In genomic region chr3:61467158-61467557, GRCm38 (mm10) we compare ENCODE assay signal across 9 mouse cellular contexts.
A peak's percentile ranks its signal among the peaks of the same experiment; 100 is the strongest.
DNase-seq lines count a peak whose midpoint lies in the region; ATAC-seq and TF ChIP-seq lines count a peak whose summit lies in the region.
"Had no signal": no experiment of that assay in that cellular context is flagged by ENCODE, and none has a peak within 500 bp of the region (broad histone marks: within the 10 kb centered on the region; RNA-seq: fewer than 3 reads in every experiment).

No protein-coding gene starts in this region.

- intact Hi-C loops in heart, adult 2 months (cut with DNase I): no loop called here

- no peaks in the 10 kb centered on the region for H3K36me3 ChIP-seq in heart, adult 2 months (ENCODE audit: control insufficient read depth, insufficient read depth, low read length)
- H3K36me3 ChIP-seq in spleen, adult 2 months (ENCODE audit: control insufficient read depth, insufficient read depth, low read length): no peaks in the 10 kb centered on the region
- H3K36me3 ChIP-seq in embryonic facial prominence, embryonic 10.5 days (replicated peaks): no peaks in the 10 kb centered on the region
- H3K36me3 ChIP-seq in limb, embryonic 11.5 days (ENCODE audit: control insufficient read depth, insufficient read depth, low read length): no peaks in the 10 kb centered on the region
- no peaks in the 10 kb centered on the region for H3K36me3 ChIP-seq in splenic B cell, adult 2 months (ENCODE audit: control insufficient read depth, insufficient read depth, low read length, poor library complexity, severe bottlenecking)
- H3K36me3 ChIP-seq: limb, embryonic 12.5 days had no signal

- ATAC-seq in limb, embryonic 11.5 days (ENCODE audit: insufficient number of reproducible peaks, low FRiP score, low TSS enrichment, low read depth): no peak

- H3K27ac ChIP-seq in heart, adult 2 months: no peak overlapping the region
- no peak overlapping the region for H3K27ac ChIP-seq in spleen, adult 2 months (ENCODE audit: insufficient read depth, low read length)
- no peak overlapping the region for H3K27ac ChIP-seq in embryonic facial prominence, embryonic 10.5 days (replicated peaks)
- H3K27ac ChIP-seq in limb, embryonic 11.5 days (replicated peaks; ENCODE audit: low read depth, low read length): no peak overlapping the region
- H3K27ac ChIP-seq: limb, embryonic 12.5 days had no signal

- 26% methylated on average over 3 of the region's 3 CpGs for WGBS in heart, adult 2 months
- 41% methylated on average over 3 of the region's 3 CpGs for WGBS in spleen, adult 2 months
- 34% methylated on average over 3 of the region's 3 CpGs for WGBS in embryonic facial prominence, embryonic 10.5 days
- WGBS in limb, embryonic 11.5 days: 30% methylated on average over 3 of the region's 3 CpGs

- H3K27me3 ChIP-seq in heart, adult 2 months (ENCODE audit: control insufficient read depth, insufficient read depth, low read length): no peaks in the 10 kb centered on the region
- no peaks in the 10 kb centered on the region for H3K27me3 ChIP-seq in spleen, adult 2 months (ENCODE audit: control insufficient read depth, insufficient read depth, low read length)
- H3K27me3 ChIP-seq in embryonic facial prominence, embryonic 10.5 days (replicated peaks; ENCODE audit: low read depth, poor library complexity, severe bottlenecking): no peaks in the 10 kb centered on the region
- H3K27me3 ChIP-seq in limb, embryonic 11.5 days (ENCODE audit: control insufficient read depth, insufficient read depth, low read length): no peaks in the 10 kb centered on the region
- no peaks in the 10 kb centered on the region for H3K27me3 ChIP-seq in splenic B cell, adult 2 months (ENCODE audit: control insufficient read depth, insufficient read depth, low read length, poor library complexity, severe bottlenecking)
- H3K27me3 ChIP-seq: limb, embryonic 12.5 days had no signal

- H3K4me2 ChIP-seq in limb, embryonic 11.5 days (ENCODE audit: low read depth, severe bottlenecking): no peak overlapping the region
- H3K4me2 ChIP-seq: limb, embryonic 12.5 days had no signal

- H3K79me2 ChIP-seq in heart, adult 2 months (replicated peaks; ENCODE audit: control insufficient read depth, insufficient read depth, low read length): no peaks in the 10 kb centered on the region

- no peaks in the 10 kb centered on the region for H3K9me3 ChIP-seq in embryonic facial prominence, embryonic 10.5 days
- no peaks in the 10 kb centered on the region for H3K9me3 ChIP-seq in limb, embryonic 11.5 days (ENCODE audit: control insufficient read depth, low read length)
- H3K9me3 ChIP-seq: limb, embryonic 12.5 days had no signal

- DNase-seq in heart, adult 2 months: no peak
- no peak for DNase-seq in heart, adult 8-10 months (ENCODE audit: low spot score)
- DNase-seq in spleen, adult 2 months (ENCODE audit: low read depth in 1 of 2, low spot score in 2 of 2): no peak
- no peak for DNase-seq in spleen, postnatal 4 days (ENCODE audit: low spot score in 2 of 2)
- peak; percentile 39 for DNase-seq in embryonic facial prominence, embryonic 10.5 days (ENCODE audit: low spot score)
- DNase-seq in limb, embryonic 11.5 days (ENCODE audit: low spot score): peak; percentile 39
- peak; percentile 43 for DNase-seq in splenic B cell, adult 2 months (ENCODE audit: low read depth, low spot score)
- no peak for DNase-seq in cerebellum, adult 11 months

- TF ChIP-seq POLR2A in heart, adult 2 months (IDR thresholded peaks at IDR 0.05; ENCODE audit: insufficient read depth, low read depth, low read length): no peak
- no peak for TF ChIP-seq POLR2A in spleen, adult 2 months (IDR thresholded peaks at IDR 0.05; ENCODE audit: low read depth, low read length)

- no peak overlapping the region for H3K4me3 ChIP-seq in heart, adult 2 months
- H3K4me3 ChIP-seq in spleen, adult 2 months (ENCODE audit: extremely low read depth, insufficient read depth, insufficient read length): no peak overlapping the region
- H3K4me3 ChIP-seq in embryonic facial prominence, embryonic 10.5 days: no peak overlapping the region
- H3K4me3 ChIP-seq in limb, embryonic 11.5 days (ENCODE audit: low read depth, low read length): no peak overlapping the region
- H3K4me3 ChIP-seq: limb, embryonic 12.5 days had no signal

- H3K4me1 ChIP-seq in heart, adult 2 months (ENCODE audit: control insufficient read depth, insufficient read depth, low read length): no peaks in the 10 kb centered on the region
- H3K4me1 ChIP-seq in spleen, adult 2 months (ENCODE audit: control insufficient read depth, insufficient read depth, insufficient read length): no peaks in the 10 kb centered on the region
- no peaks in the 10 kb centered on the region for H3K4me1 ChIP-seq in embryonic facial prominence, embryonic 10.5 days
- H3K4me1 ChIP-seq in limb, embryonic 11.5 days (ENCODE audit: control insufficient read depth, insufficient read depth, low read length): no peaks in the 10 kb centered on the region
- H3K4me1 ChIP-seq: limb, embryonic 12.5 days had no signal

- peak; percentile 55 for TF ChIP-seq CTCF in heart, adult 2 months (IDR thresholded peaks at IDR 0.05)
- TF ChIP-seq CTCF in spleen, adult 2 months (IDR thresholded peaks at IDR 0.05; ENCODE audit: extremely low read depth, insufficient read depth, insufficient read length, insufficient replicate concordance): peak; percentile 47; the same call in 1 of the 2 replicates

- no peak for TF ChIP-seq EP300 in heart, adult 2 months (IDR thresholded peaks at IDR 0.05; ENCODE audit: insufficient read depth, low read depth, low read length)

- no peak overlapping the region for H3K9ac ChIP-seq in heart, adult 2 months (ENCODE audit: low read depth, low read length)
- H3K9ac ChIP-seq in limb, embryonic 11.5 days (ENCODE audit: low read length): no peak overlapping the region
- H3K9ac ChIP-seq: limb, embryonic 12.5 days had no signal

Comparison
In these comparisons a context has a peak if more than half of its experiments do, and no peak if none do; other contexts are left out.
1. DNase-seq: peak in embryonic facial prominence, embryonic 10.5 days (single experiment), limb, embryonic 11.5 days (single experiment) and splenic B cell, adult 2 months (single experiment); none in heart, adult 2 months (0 of 2), heart, adult 8-10 months (single experiment), spleen, adult 2 months (0 of 2), spleen, postnatal 4 days (0 of 2) and cerebellum, adult 11 months (single experiment).